Mouse (Mus musculus) kidney, adult 2 months (tissue): ENCODE results near the gene Macrod2.

Experiments
- CTCF ChIP-seq: fragments of 200-500 bp; conservative IDR thresholded peaks from 2 replicates; pipeline ENCODE4 v1.5.1; 2011; ENCODE audit warnings: low read depth, mild to moderate bottlenecking, control low read depth, low read length, moderate library complexity, mixed read lengths; ENCODE audit not compliant: insufficient read depth, insufficient read length
- POLR2A ChIP-seq: fragments of 200-500 bp; IDR thresholded peaks from one replicate; pipeline ENCODE4 v1.6.1; 2011; ENCODE audit warnings: low read depth, low read length, control low read depth

DNA sequence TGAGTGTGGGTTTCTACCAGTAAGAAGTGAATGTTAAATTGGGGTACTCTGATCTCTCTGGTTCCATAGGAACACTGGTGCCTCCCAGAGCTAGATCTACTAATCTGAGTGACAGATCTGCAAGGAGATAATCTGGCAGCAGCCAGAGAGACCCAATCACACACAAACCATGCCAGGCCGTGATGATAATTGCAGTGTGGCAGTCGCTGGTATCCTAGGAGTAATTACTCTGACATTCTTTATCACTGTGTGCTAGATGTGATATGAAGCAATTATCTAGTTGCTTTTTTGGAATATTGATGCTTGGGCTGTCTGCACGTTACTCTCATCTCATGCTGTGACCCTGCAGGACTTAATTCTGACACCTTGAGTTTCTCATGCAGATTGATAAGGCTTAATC is 1518.4 kb downstream of the Macrod2 start:
- no peak for TF ChIP-seq CTCF
- TF ChIP-seq POLR2A, result no peak
